Mouse (Mus musculus): ENCODE measurements around the gene 9330182O14Rik. TPM values are rescaled to one million over a fixed set of nuclear protein-coding genes. Genes with fewer than 3 reads are reported as not detected.

9330182O14Rik gene
- total RNA-seq (2015; ENCODE audit: low replicate concordance) (not detected in 2 replicates), total RNA-seq (2017; ENCODE audit: low replicate concordance) (not detected in 2 replicates)

GRCm38 (mm10) chr15:40134152-40134792 lies at the start of gene 9330182O14Rik:
Gene 9330182O14Rik (plus strand): TSS chr15:40134365.
- ATAC-seq (replicated peaks; ENCODE audit: low FRiP score, poor library complexity, severe bottlenecking), result no peak

GRCm38 (mm10) chr15:40103304-40103703 lies 30.9 kb upstream of the 9330182O14Rik start:
- no peak for ATAC-seq (replicated peaks; ENCODE audit: low FRiP score, poor library complexity, severe bottlenecking)

GRCm38 (mm10) chr15:40105712-40106111 lies 28.5 kb upstream of the 9330182O14Rik start:
- no peak for ATAC-seq (replicated peaks; ENCODE audit: low FRiP score, poor library complexity, severe bottlenecking)

GRCm38 (mm10) chr15:40113888-40114576 lies 20.1 kb upstream of the 9330182O14Rik start:
- ATAC-seq (replicated peaks; ENCODE audit: low FRiP score, poor library complexity, severe bottlenecking), result no peak

- no peak; the same call in 1 of the 2 replicates for ATAC-seq (replicated peaks; ENCODE audit: low FRiP score, poor library complexity, severe bottlenecking)
Observed at GRCm38 (mm10) chr15:40114600-40115271, 19.4 kb upstream of the 9330182O14Rik start.

GRCm38 (mm10) chr15:40116396-40116795 lies 17.8 kb upstream of the 9330182O14Rik start:
- ATAC-seq (replicated peaks; ENCODE audit: low FRiP score, poor library complexity, severe bottlenecking), result no peak

- no peak for ATAC-seq (replicated peaks; ENCODE audit: low FRiP score, poor library complexity, severe bottlenecking)
Observed at GRCm38 (mm10) chr15:40124211-40124953, 9.8 kb upstream of the 9330182O14Rik start.

- no peak for ATAC-seq (replicated peaks; ENCODE audit: low FRiP score, poor library complexity, severe bottlenecking)
Observed at GRCm38 (mm10) chr15:40129496-40129895, 4.7 kb upstream of the 9330182O14Rik start.

GRCm38 (mm10) chr15:40130880-40131478 lies 3.2 kb upstream of the 9330182O14Rik start:
- no peak for ATAC-seq (replicated peaks; ENCODE audit: low FRiP score, poor library complexity, severe bottlenecking)

- ATAC-seq (replicated peaks; ENCODE audit: low FRiP score, poor library complexity, severe bottlenecking), result no peak
Observed at GRCm38 (mm10) chr15:40132408-40132807, 1.8 kb upstream of the 9330182O14Rik start.

GRCm38 (mm10) chr15:40144221-40144620 lies 10.1 kb downstream of the 9330182O14Rik start:
- no peak for ATAC-seq (replicated peaks; ENCODE audit: low FRiP score, poor library complexity, severe bottlenecking)

- no peak for ATAC-seq (replicated peaks; ENCODE audit: low FRiP score, poor library complexity, severe bottlenecking)
Observed at GRCm38 (mm10) chr15:40157683-40158082, 23.5 kb downstream of the 9330182O14Rik start.

- ATAC-seq (replicated peaks; ENCODE audit: low FRiP score, poor library complexity, severe bottlenecking), result no peak
Observed at GRCm38 (mm10) chr15:40166560-40167275, 32.6 kb downstream of the 9330182O14Rik start.

GRCm38 (mm10) chr15:40167276-40168139 lies 33.3 kb downstream of the 9330182O14Rik start:
- no peak for ATAC-seq (replicated peaks; ENCODE audit: low FRiP score, poor library complexity, severe bottlenecking)

- no peak for ATAC-seq (replicated peaks; ENCODE audit: low FRiP score, poor library complexity, severe bottlenecking)
Observed at GRCm38 (mm10) chr15:40168140-40168688, 34.0 kb downstream of the 9330182O14Rik start.

- ATAC-seq (replicated peaks; ENCODE audit: low FRiP score, poor library complexity, severe bottlenecking), result no peak
Observed at GRCm38 (mm10) chr15:40169061-40169460, 34.9 kb downstream of the 9330182O14Rik start.

- ATAC-seq (replicated peaks; ENCODE audit: low FRiP score, poor library complexity, severe bottlenecking), result no peak
Observed at GRCm38 (mm10) chr15:40169705-40170104, 35.5 kb downstream of the 9330182O14Rik start.

GRCm38 (mm10) chr15:40179423-40179822 lies 45.3 kb downstream of the 9330182O14Rik start:
- no peak for ATAC-seq (replicated peaks; ENCODE audit: low FRiP score, poor library complexity, severe bottlenecking)
